Mouse (Mus musculus): ENCODE data around the gene Paqr7.
A peak's percentile ranks its signal among the peaks of the same experiment; 100 is the strongest.

The Paqr7 gene

DNA sequence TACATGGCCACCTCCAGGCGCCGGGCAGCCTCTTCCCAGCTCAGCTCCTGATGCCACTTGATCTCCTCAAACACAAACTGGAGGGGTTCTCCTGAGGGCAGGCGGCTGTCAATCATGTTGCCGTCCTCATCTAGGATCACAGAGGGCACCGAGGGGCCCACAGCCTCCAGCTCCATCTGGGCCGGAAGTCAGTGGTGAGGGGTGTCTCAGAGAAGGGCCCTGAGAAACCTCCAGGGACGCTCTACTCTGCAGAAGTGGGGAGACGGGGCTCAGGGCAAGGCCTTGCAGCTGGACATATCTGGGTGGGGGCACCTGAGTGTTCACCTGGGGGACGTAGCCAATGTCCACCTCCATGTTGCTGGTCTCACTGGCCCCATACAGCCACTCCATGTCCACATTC lies 46.2 kb downstream of the Paqr7 start:
- no peak for DNase-seq

- peak; percentile 86 for DNase-seq
These were observed 46.8 kb downstream of the Paqr7 start for GRCm38 (mm10) chr4:134543261-134543660.

DNA sequence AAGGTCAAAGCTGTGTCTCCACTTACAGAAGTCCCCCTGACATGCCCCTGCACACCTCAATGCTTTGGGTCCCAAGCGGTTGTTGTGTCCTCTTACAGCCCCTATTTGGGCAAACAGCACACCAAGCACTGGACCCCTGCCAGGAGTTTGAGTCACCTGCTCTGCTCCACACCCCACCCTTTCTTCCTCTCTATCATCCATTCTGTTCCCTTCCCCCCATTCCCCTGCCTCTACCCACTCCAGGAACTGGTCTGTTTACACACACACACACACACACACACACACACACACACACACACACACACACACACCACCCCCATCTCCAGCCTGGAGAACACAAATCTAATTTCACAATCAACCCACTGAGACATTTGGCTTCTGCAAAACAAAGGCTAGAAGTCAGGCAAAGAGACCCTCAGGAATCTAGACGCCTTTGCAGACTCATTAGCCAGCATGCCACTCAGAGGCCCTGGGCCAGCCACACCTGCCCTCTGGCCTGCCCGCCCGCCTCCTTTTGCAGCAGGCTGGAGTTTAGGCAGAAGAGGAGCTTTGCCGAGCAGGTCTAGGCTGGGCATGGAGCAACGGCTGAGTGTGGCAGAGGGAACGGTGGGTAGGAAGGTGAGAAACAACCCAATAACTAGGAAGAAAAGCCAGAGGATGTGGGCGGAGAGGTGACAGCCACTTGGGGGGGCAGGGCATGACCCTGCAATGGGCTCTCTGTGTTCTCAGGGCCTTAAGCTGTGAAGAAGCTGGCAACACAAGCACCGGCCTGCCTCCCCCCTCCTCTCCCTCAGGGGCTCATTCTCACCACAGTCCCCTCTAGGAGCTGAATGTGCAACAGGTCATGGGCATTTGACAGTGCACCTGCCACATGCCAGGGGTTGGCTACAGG lies 50.6 kb downstream of the Paqr7 start:
- DNase-seq, result no peak

GRCm38 (mm10) chr4:134548169-134548938 lies 51.9 kb downstream of the Paqr7 start:
- no peak for DNase-seq

GRCm38 (mm10) chr4:134549899-134550298 lies 53.4 kb downstream of the Paqr7 start:
- no peak for DNase-seq

- DNase-seq, result peak; percentile 63
These were observed 55.2 kb downstream of the Paqr7 start, which contains the start of gene Selenon for GRCm38 (mm10) chr4:134551494-134552316. Gene Selenon (minus strand): TSS chr4:134552166.

DNA sequence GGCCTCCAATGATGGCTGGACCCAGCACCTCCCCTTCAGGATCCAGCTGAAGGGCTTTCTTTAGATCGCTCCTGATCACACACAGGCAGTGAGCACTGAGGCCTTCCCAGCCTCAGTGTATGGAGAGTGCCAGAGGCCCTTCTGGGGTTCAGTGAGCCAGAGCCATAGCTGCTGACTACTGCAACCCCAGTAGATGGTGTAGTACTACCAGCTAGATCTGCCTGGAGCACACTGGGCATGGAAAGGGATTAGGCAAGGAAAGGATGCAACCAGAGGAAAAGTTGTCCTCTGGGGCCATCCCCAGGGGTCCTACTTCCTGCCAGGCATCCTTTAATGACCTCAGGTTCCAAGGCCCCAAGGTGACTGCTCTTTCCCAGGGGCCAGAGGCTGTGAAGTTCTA lies 57.1 kb downstream of the Paqr7 start:
- DNase-seq, result no peak

DNA sequence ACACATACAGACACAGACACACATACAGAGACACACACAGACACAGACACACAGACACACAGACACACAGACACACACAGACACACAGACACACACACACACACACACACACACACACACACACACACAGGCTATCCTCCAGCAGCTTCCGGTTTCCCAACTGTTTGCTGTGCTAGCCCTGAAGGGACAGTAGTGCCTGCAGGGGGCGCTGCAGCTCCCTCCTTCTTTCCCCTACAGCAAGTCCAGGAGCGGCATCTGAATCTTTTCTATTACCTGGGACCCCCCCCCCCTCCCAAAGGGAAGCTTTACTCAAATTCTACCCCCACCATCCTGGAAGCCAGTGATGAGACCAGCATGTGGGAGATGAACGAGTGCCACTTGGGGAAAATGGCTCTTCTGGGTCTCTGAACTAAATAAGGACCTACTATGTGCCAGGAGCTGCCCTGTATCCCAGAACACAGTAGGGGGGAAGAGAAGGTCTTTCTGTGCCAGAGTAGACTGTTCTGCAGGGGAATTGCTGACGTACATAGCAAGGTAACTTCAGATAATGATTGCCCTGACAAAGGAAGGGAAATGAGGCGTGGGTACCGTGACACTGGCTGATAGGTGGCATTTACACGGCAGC lies 59.6 kb downstream of the Paqr7 start:
- DNase-seq, result no peak

DNA sequence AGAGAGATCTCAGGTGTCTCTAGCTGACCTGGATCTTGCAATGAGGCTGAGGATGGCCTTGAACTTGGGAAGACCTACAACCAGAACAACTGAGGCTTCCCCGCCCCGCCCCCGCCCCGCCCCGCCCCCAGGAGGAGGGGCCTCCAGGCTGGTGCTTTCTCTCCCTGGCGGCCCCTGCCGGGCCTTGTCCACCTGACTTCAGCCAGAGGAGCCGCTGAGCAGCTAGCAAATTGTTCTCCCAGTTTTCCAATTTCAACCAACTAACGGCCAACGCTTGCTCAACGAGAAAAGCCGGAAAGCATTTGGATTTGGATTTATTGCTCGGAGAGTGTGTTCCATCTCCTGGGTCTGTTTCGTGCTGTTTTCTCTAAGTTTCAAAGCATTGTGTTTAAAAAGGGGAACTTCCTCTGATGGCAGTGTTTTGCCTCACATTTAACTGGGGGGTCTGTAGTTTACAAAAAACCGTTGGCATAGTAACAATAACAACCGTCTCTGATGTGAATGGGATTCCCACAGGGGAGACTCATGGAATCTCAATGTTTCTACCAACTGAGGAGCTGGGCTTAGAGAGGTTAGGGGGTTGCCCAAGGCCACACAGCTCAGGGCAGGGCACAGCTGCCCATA lies 61.2 kb downstream of the Paqr7 start:
- no peak for DNase-seq

DNA sequence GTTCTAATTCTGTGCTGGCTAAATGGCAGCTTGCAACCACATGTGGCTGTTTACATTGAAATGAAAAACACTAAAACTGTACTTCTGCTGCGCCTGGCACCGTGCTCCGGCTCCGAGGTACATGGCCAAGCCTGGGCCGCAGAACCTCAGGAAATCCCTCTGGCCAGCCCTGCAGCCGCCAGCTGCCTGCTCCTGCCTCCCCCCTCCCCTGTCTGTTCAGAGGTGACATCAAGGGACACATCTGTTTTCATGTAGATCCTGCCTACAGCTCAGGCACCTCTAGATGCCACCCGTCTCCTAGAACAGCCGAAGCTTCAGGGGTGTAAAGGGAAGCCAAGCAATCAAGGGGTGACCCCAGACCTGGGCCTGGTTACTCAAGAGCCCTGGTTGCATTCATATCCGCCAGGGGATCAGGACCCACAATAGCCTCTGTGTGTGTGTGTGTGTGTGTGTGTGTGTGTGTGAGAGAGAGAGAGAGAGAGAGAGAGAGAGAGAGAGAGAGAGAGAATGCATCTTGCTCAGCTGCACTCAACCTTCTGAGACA lies 62.1 kb downstream of the Paqr7 start:
- no peak for DNase-seq

DNA sequence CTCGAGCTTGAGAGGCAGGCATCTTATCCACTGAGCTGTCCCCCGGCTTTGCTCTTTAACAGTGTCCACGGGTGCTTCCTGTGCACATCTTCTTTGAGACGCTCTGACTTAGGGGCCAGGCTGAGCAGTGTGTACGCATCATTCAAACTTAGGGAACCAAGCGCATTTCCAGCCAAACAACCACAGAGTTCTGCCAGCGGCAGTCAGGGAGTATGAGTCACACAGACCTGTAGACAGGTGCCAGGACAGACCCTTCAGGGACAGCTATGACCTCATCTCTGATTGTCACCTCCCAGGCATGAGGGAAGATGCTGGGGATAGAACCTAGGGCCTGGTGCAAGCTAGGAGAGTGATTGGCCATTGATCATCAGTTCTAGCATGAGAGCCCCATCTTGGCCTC lies 62.7 kb downstream of the Paqr7 start:
- no peak for DNase-seq

Measured in right cerebral cortex, postnatal 25 days (tissue).